Mouse (Mus musculus) stomach, embryonic 14.5 days (tissue): ENCODE results near the gene Fam124a. TPM values are rescaled to one million over a fixed set of nuclear protein-coding genes. Genes with fewer than 3 reads are reported as not detected.

Source experiments
- ATAC-seq: fragments of 200-750 bp; cut with Nextera tagmentation; 2 replicates; pipeline ENCODE4 v1.8.0; 2017; ENCODE audit warnings: low read depth, moderate TSS enrichment; ENCODE audit not compliant: insufficient number of reproducible peaks, insufficient read depth, low FRiP score
- H3K27ac ChIP-seq: fragments of 300-500 bp; sonication (generic); 2 replicates; pipeline ENCODE4 v1.5.1; 2014; ENCODE audit warnings: mild to moderate bottlenecking, low read length, moderate library complexity, mixed read lengths
- H3K27me3 ChIP-seq: fragments of 300-500 bp; sonication (generic); 2 replicates; pipeline ENCODE4 v1.6.1; 2014; ENCODE audit warnings: low read length, control low read depth, mixed read lengths; ENCODE audit not compliant: control insufficient read depth, insufficient read depth
- H3K36me3 ChIP-seq: fragments of 300-500 bp; sonication (generic); 2 replicates; pipeline ENCODE4 v1.6.1; 2014; ENCODE audit warnings: mild to moderate bottlenecking, control low read depth, low read length, moderate library complexity, mixed read lengths; ENCODE audit not compliant: control insufficient read depth, insufficient read depth
- H3K4me1 ChIP-seq: fragments of 300-500 bp; sonication (generic); 2 replicates; pipeline ENCODE4 v1.6.1; 2014; ENCODE audit warnings: low read length, control low read depth, mixed read lengths; ENCODE audit not compliant: control insufficient read depth, insufficient read depth
- H3K4me2 ChIP-seq: fragments of 300-500 bp; sonication (generic); replicated peaks from 2 replicates; pipeline ENCODE4 v1.6.1; 2014; ENCODE audit warnings: low read depth, low read length, control low read depth
- H3K4me3 ChIP-seq: fragments of 300-500 bp; sonication (generic); 2 replicates; pipeline ENCODE4 v1.5.1; 2014; ENCODE audit warnings: low read depth, low read length, control low read depth
- H3K9ac ChIP-seq: fragments of 300-500 bp; sonication (generic); replicated peaks from 2 replicates; pipeline ENCODE4 v1.6.1; 2014; ENCODE audit warnings: low read depth, mild to moderate bottlenecking, control low read depth, low read length, moderate library complexity, mixed read lengths
- H3K9me3 ChIP-seq: fragments of 300-500 bp; sonication (generic); 2 replicates; pipeline ENCODE4 v1.6.1; 2016; ENCODE audit warnings: low read depth, low read length, control low read depth; ENCODE audit not compliant: control insufficient read depth
- WGBS: fragments of 180-500 bp; shearing (Covaris S2); extraction: QIAGEN DNeasy Blood & Tissue Kit; methylation state at CpG from one replicate; pipeline ENCODE4 v1.1.7; 2014; 5-methylcytosine and 5-hydroxymethylcytosine counted together
- polyA plus RNA-seq: library from polyadenylated mRNA; unstranded; fragments of >200 nt; fragmentation: Nextera tagmentation; extraction: Ambion mirVana; gene quantifications from 2 replicates; pipeline ENCODE4 v1.2.1, GENCODE M21; 2014

Fam124a gene
- polyA plus RNA-seq, 1 experiment from 2014 or later, result 3.5 TPM

GRCm38 (mm10) chr14:62651771-62652170 lies 96.2 kb downstream of the Fam124a start:
- no peaks in the 10 kb centered on the region for H3K36me3 ChIP-seq
- H3K4me2 ChIP-seq, result no peak overlapping the region
- H3K27ac ChIP-seq, result no peak overlapping the region
- 91% methylated on average over 3 of the region's 3 CpGs for WGBS
- no peak overlapping the region for H3K4me3 ChIP-seq
- ATAC-seq, result no peak
- no peaks in the 10 kb centered on the region for H3K4me1 ChIP-seq
- no peaks in the 10 kb centered on the region for H3K9me3 ChIP-seq
- H3K27me3 ChIP-seq, result no peaks in the 10 kb centered on the region
- no peak overlapping the region for H3K9ac ChIP-seq

DNA sequence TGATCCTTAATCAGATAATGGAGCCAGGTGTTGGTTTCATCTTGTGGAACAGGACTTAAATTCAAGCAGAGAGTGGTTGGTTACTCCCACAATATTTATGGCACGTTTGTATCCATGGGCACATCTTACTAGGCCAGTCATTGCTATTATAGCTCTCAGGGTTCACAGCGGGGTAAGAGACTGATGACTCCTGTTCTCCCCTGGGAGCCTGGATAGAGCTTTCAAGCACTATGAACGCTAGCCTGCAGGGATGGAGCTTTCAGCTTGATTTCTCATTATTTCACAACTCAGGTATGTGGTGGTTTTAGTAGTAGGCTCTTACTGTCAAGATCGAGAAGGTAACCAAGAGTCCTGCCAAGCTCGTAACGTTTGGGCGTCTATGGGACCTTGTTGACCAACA lies 100.5 kb downstream of the Fam124a start:
- WGBS, result 85% methylated on average over 7 of the region's 7 CpGs
- H3K9me3 ChIP-seq, result no peaks in the 10 kb centered on the region
- no peak for ATAC-seq
- H3K27ac ChIP-seq, result no peak overlapping the region
- H3K27me3 ChIP-seq, result no peaks in the 10 kb centered on the region
- H3K9ac ChIP-seq, result no peak overlapping the region
- no peak overlapping the region for H3K4me3 ChIP-seq
- no peaks in the 10 kb centered on the region for H3K36me3 ChIP-seq
- no peaks in the 10 kb centered on the region for H3K4me1 ChIP-seq
- H3K4me2 ChIP-seq, result no peak overlapping the region

DNA sequence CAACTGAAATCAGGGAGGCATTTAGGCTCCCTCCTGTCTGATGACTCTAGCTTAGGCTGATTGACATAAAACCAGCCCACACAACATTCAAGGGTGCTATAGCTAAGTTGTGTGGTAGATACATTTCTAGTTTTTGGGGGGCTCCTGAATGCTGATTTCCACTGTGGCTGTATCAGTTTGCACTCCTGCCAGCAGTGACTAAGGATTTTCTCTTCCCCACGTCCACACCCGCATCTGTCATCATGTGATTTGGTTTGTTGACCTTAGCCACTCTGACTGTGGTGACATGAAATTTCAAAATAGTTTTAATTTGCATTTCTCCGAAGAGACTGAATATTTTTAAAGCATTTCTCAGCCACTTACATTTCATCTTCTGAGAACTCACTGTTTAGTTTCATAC lies 101.9 kb downstream of the Fam124a start:
- no peak overlapping the region for H3K4me3 ChIP-seq
- WGBS, result 56% methylated on average over 3 of the region's 3 CpGs
- no peak overlapping the region for H3K9ac ChIP-seq
- no peaks in the 10 kb centered on the region for H3K4me1 ChIP-seq
- H3K9me3 ChIP-seq, result no peaks in the 10 kb centered on the region
- no peak for ATAC-seq
- no peaks in the 10 kb centered on the region for H3K27me3 ChIP-seq
- no peak overlapping the region for H3K4me2 ChIP-seq
- no peaks in the 10 kb centered on the region for H3K36me3 ChIP-seq
- no peak overlapping the region for H3K27ac ChIP-seq

Other genes starting within 250 kb of the Fam124a start
- 0.10 TPM in 1 of 2 replicates, not detected in the other for gene Gucy1b2, start 99.4 kb upstream of the Fam124a start, polyA plus RNA-seq
- gene Gm4131, start 11.2 kb downstream of the Fam124a start, polyA plus RNA-seq, result not detected in 2 replicates
- gene Serpine3, start 107.9 kb downstream of the Fam124a start, polyA plus RNA-seq, result not detected in 2 replicates
- 36.6 and 39.3 TPM in 2 replicates for gene Ints6, start 205.4 kb downstream of the Fam124a start, polyA plus RNA-seq